Mouse (Mus musculus): ENCODE results near the gene Tmod4. TPM values are rescaled to one million over a fixed set of nuclear protein-coding genes. Genes with fewer than 3 reads are reported as not detected.

Gene Tmod4
- polyA plus RNA-seq, 1 experiment from 2014 or later, result 2.9 TPM

- Histone ChIP-seq H3K4me2 (replicated peaks; ENCODE audit: low read depth, low read length) (no peak overlapping the region), H3K4me3 (ENCODE audit: low read depth, low read length) (no peak overlapping the region), H3K36me3 (ENCODE audit: insufficient read depth, low read length) (peaks cover 3% of the 10 kb centered on the region; the same call in 1 of the 2 replicates), H3K9me3 (ENCODE audit: low read length) (no peaks in the 10 kb centered on the region), H3K27me3 (replicated peaks; ENCODE audit: insufficient read depth, low read length) (no peaks in the 10 kb centered on the region), H3K27ac (ENCODE audit: low read length) (no peak overlapping the region), H3K9ac (replicated peaks; ENCODE audit: low read depth) (no peak overlapping the region), H3K4me1 (ENCODE audit: insufficient read depth, low read depth, low read length) (peaks cover 4% of the 10 kb centered on the region; the same call in 1 of the 2 replicates)
- DNase-seq (ENCODE audit: low spot score) (no peak), ATAC-seq (no peak)
- WGBS, result 83% methylated on average over 5 of the region's 5 CpGs
- no peak for TF ChIP-seq CTCF (IDR thresholded peaks at IDR 0.05)
- TF ChIP-seq EP300 (IDR thresholded peaks at IDR 0.05), result no peak
Observed at GRCm38 (mm10) chr3:95164256-95164550, 39.9 kb downstream of the Tmod4 start.

GRCm38 (mm10) chr3:95164840-95165239 is 40.6 kb downstream of the Tmod4 start:
- DNase-seq (ENCODE audit: low spot score) (no peak), ATAC-seq (no peak)
- no peak overlapping the region for H3K9ac ChIP-seq (replicated peaks; ENCODE audit: low read depth)
- no peaks in the 10 kb centered on the region for H3K9me3 ChIP-seq (ENCODE audit: low read length)
- peaks cover 1% of the 10 kb centered on the region; the same call in 1 of the 2 replicates for H3K4me1 ChIP-seq (ENCODE audit: insufficient read depth, low read depth, low read length)
- no peak overlapping the region for H3K27ac ChIP-seq (ENCODE audit: low read length)
- peaks cover 3% of the 10 kb centered on the region; the same call in 1 of the 2 replicates for H3K36me3 ChIP-seq (ENCODE audit: insufficient read depth, low read length)
- no peaks in the 10 kb centered on the region for H3K27me3 ChIP-seq (replicated peaks; ENCODE audit: insufficient read depth, low read length)
- TF ChIP-seq CTCF (IDR thresholded peaks at IDR 0.05), result no peak
- TF ChIP-seq EP300 (IDR thresholded peaks at IDR 0.05), result no peak
- no peak overlapping the region for H3K4me3 ChIP-seq (ENCODE audit: low read depth, low read length)
- 81% methylated on average over 5 of the region's 5 CpGs for WGBS
- no peak overlapping the region for H3K4me2 ChIP-seq (replicated peaks; ENCODE audit: low read depth, low read length)

- Histone ChIP-seq H3K9me3 (ENCODE audit: low read length) (no peaks in the 10 kb centered on the region), H3K27me3 (replicated peaks; ENCODE audit: insufficient read depth, low read length) (peaks cover 11% of the 10 kb centered on the region), H3K36me3 (ENCODE audit: insufficient read depth, low read length) (peaks cover 3% of the 10 kb centered on the region; the same call in 1 of the 2 replicates)
Observed at GRCm38 (mm10) chr3:95169996-95170395, 45.7 kb downstream of the Tmod4 start.

GRCm38 (mm10) chr3:95171105-95171504 is 46.8 kb downstream of the Tmod4 start:
- WGBS, result 59% methylated on average over 6 of the region's 6 CpGs
- no peak overlapping the region for H3K27ac ChIP-seq (ENCODE audit: low read length)
- 0 out of 2 replicates have a peak, but pooled peaks cover 6% of the 10 kb centered on the region for H3K4me1 ChIP-seq (ENCODE audit: insufficient read depth, low read depth, low read length)
- TF ChIP-seq EP300 (IDR thresholded peaks at IDR 0.05) (no peak), CTCF (IDR thresholded peaks at IDR 0.05) (no peak)
- no peak for ATAC-seq
- DNase-seq (ENCODE audit: low spot score), result no peak
- H3K9ac ChIP-seq (replicated peaks; ENCODE audit: low read depth), result no peak overlapping the region
- H3K36me3 ChIP-seq (ENCODE audit: insufficient read depth, low read length), result peaks cover 3% of the 10 kb centered on the region; the same call in 1 of the 2 replicates
- H3K4me2 ChIP-seq (replicated peaks; ENCODE audit: low read depth, low read length), result no peak overlapping the region
- peaks cover 11% of the 10 kb centered on the region for H3K27me3 ChIP-seq (replicated peaks; ENCODE audit: insufficient read depth, low read length)
- H3K4me3 ChIP-seq (ENCODE audit: low read depth, low read length), result no peak overlapping the region
- H3K9me3 ChIP-seq (ENCODE audit: low read length), result no peaks in the 10 kb centered on the region

More at GRCm38 (mm10) chr3:95169996-95170395, 45.7 kb downstream of the Tmod4 start:
- Histone ChIP-seq H3K27ac (ENCODE audit: low read length) (no peak overlapping the region), H3K4me1 (ENCODE audit: insufficient read depth, low read depth, low read length) (0 out of 2 replicates have a peak, but pooled peaks cover 6% of the 10 kb centered on the region), H3K9ac (replicated peaks; ENCODE audit: low read depth) (no peak overlapping the region), H3K4me2 (replicated peaks; ENCODE audit: low read depth, low read length) (no peak overlapping the region), H3K4me3 (ENCODE audit: low read depth, low read length) (no peak overlapping the region)
- ATAC-seq, result no peak
- TF ChIP-seq CTCF (IDR thresholded peaks at IDR 0.05) (no peak), EP300 (IDR thresholded peaks at IDR 0.05) (no peak)
- no peak for DNase-seq (ENCODE audit: low spot score)
- 95% methylated on average over 10 of the region's 10 CpGs for WGBS

GRCm38 (mm10) chr3:95172526-95173255 is 48.4 kb downstream of the Tmod4 start:
- peak overlapping the region; percentile 69 for H3K4me2 ChIP-seq (replicated peaks; ENCODE audit: low read depth, low read length)
- no peaks in the 10 kb centered on the region for H3K9me3 ChIP-seq (ENCODE audit: low read length)
- TF ChIP-seq CTCF (IDR thresholded peaks at IDR 0.05) (no peak), EP300 (IDR thresholded peaks at IDR 0.05) (no peak)
- DNase-seq (ENCODE audit: low spot score) (no peak), ATAC-seq (peak; percentile 27)
- peaks cover 11% of the 10 kb centered on the region for H3K27me3 ChIP-seq (replicated peaks; ENCODE audit: insufficient read depth, low read length)
- peaks cover 3% of the 10 kb centered on the region; the same call in 1 of the 2 replicates for H3K36me3 ChIP-seq (ENCODE audit: insufficient read depth, low read length)
- H3K27ac ChIP-seq (ENCODE audit: low read length), result no peak overlapping the region
- H3K4me3 ChIP-seq (ENCODE audit: low read depth, low read length), result peak overlapping the region; percentile 41
- H3K4me1 ChIP-seq (ENCODE audit: insufficient read depth, low read depth, low read length), result 0 out of 2 replicates have a peak, but pooled peaks cover 6% of the 10 kb centered on the region
- 27% methylated on average over 53 of the region's 84 CpGs for WGBS
- H3K9ac ChIP-seq (replicated peaks; ENCODE audit: low read depth), result no peak overlapping the region

GRCm38 (mm10) chr3:95173256-95173949 is 49.1 kb downstream of the Tmod4 start:
- Histone ChIP-seq H3K36me3 (ENCODE audit: insufficient read depth, low read length) (peaks cover 3% of the 10 kb centered on the region; the same call in 1 of the 2 replicates), H3K4me3 (ENCODE audit: low read depth, low read length) (peak overlapping the region; percentile 41), H3K9ac (replicated peaks; ENCODE audit: low read depth) (no peak overlapping the region; the same call in 1 of the 2 replicates), H3K4me2 (replicated peaks; ENCODE audit: low read depth, low read length) (peak overlapping the region; percentile 69), H3K27ac (ENCODE audit: low read length) (no peak overlapping the region), H3K27me3 (replicated peaks; ENCODE audit: insufficient read depth, low read length) (peaks cover 11% of the 10 kb centered on the region), H3K9me3 (ENCODE audit: low read length) (no peaks in the 10 kb centered on the region), H3K4me1 (ENCODE audit: insufficient read depth, low read depth, low read length) (0 out of 2 replicates have a peak, but pooled peaks cover 6% of the 10 kb centered on the region)
- TF ChIP-seq EP300 (IDR thresholded peaks at IDR 0.05) (no peak), CTCF (IDR thresholded peaks at IDR 0.05) (no peak)
- DNase-seq (ENCODE audit: low spot score), result no peak
- ATAC-seq, result peak; percentile 43
- 9% methylated on average over 56 of the region's 58 CpGs for WGBS

All from lung, postnatal 0 days (tissue).